Mouse (Mus musculus): ENCODE results near the gene Slc30a1. TPM values are rescaled to one million over a fixed set of nuclear protein-coding genes. Genes with fewer than 3 reads are reported as not detected.

The Slc30a1 gene
- polyA plus RNA-seq, 1 experiment from 2014 or later, result 2.6 TPM

DNA sequence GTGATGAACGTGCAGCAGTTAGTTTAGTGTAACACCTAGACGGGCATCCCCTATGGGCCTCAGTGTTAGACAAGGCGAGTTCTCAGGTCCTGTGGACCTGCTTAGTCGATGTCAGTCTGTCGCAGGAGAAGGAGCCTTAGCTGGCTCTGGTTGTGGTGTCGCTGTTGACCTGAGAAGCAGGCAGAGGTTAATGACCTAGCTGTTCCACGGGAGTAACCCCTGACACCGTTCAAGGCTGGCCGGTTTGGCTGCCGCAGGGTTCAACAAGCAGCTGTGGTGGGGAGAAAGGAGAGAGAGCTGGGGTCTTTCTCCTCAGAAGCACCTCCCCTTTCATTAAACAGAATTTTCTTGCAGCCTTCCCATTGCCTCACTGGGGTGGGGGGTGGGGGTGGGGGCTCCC is 28.9 kb upstream of the Slc30a1 start:
- H3K36me3 ChIP-seq, result no peaks in the 10 kb centered on the region
- H3K27ac ChIP-seq, result no peak overlapping the region
- no peaks in the 10 kb centered on the region for H3K9me3 ChIP-seq (replicated peaks)
- H3K27me3 ChIP-seq, result no peaks in the 10 kb centered on the region
- H3K4me3 ChIP-seq, result no peak overlapping the region
- WGBS, result 72% methylated on average over 10 of the region's 10 CpGs
- no peak overlapping the region for H3K9ac ChIP-seq
- no peak for ATAC-seq (replicated peaks; ENCODE audit: insufficient number of reproducible peaks, insufficient read depth, low FRiP score, low read depth)
- no peak overlapping the region for H3K4me2 ChIP-seq
- peaks cover 44% of the 10 kb centered on the region for H3K4me1 ChIP-seq (replicated peaks)

DNA sequence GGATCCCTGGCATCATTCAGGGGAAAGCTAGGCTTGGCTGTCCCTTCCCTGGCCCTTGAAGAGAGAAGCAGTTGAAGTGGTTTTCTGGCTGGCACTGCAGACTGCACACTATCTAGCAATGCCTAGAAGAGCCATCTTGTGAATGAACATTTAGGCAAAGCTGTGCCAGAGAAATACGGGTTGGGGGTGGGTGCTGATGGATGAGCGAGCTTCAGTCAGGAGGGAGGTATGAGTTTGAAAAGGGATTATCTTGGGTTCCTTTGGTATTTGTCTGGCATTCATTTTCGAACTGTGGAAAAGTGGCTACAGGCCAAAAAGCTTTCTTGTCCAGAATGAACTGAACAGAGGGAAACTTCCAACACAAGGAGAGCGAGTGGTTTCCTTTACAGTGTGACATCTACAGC is 28.0 kb upstream of the Slc30a1 start:
- Histone ChIP-seq H3K4me2 (0 out of 2 replicates have a peak overlapping the region, but pooled peaks have one; percentile 27), H3K27me3 (no peaks in the 10 kb centered on the region), H3K9ac (no peak overlapping the region), H3K27ac (peak overlapping the region; percentile 29; the same call in 1 of the 2 replicates), H3K4me1 (replicated peaks) (peaks cover 49% of the 10 kb centered on the region), H3K4me3 (no peak overlapping the region), H3K9me3 (replicated peaks) (no peaks in the 10 kb centered on the region), H3K36me3 (no peaks in the 10 kb centered on the region)
- 17% methylated on average over 4 of the region's 4 CpGs for WGBS
- peak; percentile 30; the same call in 1 of the 2 replicates for ATAC-seq (replicated peaks; ENCODE audit: insufficient number of reproducible peaks, insufficient read depth, low FRiP score, low read depth)

DNA sequence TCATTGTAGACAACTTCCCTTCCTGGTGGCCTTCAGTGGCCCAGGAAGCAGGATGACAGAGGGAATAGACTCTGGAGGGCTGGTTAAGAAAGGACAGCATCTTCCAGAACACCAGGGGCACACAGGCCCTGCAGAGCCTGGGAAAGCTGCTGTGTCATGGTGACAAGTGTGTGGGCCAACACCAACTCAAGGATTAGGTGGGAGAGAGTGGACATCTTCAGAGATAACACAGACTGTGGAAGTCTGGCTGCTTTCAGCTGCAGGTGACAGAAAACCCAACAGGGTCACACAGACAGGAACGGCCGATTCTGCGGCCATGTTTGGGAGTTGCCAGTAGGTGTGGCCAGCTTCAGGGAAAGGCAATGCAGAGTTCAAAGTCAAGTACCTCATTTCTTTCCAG is 26.3 kb upstream of the Slc30a1 start:
- no peaks in the 10 kb centered on the region; the same call in 1 of the 2 replicates for H3K27me3 ChIP-seq
- WGBS, result 79% methylated on average over 3 of the region's 3 CpGs
- no peak for ATAC-seq (replicated peaks; ENCODE audit: insufficient number of reproducible peaks, insufficient read depth, low FRiP score, low read depth)
- no peak overlapping the region for H3K27ac ChIP-seq
- no peak overlapping the region for H3K4me2 ChIP-seq
- H3K9me3 ChIP-seq (replicated peaks), result no peaks in the 10 kb centered on the region
- no peaks in the 10 kb centered on the region for H3K36me3 ChIP-seq
- no peak overlapping the region for H3K4me3 ChIP-seq
- no peak overlapping the region for H3K9ac ChIP-seq
- H3K4me1 ChIP-seq (replicated peaks), result peaks cover 44% of the 10 kb centered on the region

DNA sequence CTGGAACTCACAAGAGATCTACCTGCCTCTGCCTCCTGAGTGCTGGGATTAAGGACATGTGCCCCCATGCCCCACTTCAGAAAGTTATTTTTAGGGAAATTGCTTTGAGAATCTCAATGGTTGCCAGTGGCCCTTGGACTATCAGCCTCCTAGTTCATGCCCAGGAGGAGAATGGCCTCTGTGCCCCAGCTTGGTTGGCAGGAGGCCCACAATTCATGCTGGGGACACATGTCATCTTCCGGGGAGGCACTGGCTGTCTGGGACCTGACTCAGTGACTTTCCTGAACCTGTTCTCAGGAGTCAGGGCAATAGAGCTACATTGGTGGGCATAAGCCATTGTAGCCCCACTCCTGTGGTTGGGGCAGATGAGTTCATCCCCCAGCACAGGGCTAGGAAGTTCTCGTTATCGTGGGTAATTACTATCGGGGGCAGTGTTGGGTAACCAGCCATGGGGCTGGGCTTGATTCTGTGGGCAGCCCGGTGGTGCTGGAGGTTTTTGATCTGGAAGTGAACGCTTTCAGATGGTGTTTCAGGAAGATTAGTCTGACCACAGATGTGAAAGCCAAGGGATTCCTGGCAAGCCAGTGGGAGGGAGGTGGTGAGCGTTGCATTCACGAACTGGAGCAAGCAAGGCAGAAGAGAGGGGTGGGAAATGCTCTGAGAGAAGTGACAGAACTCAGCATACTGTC is 25.5 kb upstream of the Slc30a1 start:
- ATAC-seq (replicated peaks; ENCODE audit: insufficient number of reproducible peaks, insufficient read depth, low FRiP score, low read depth), result no peak
- Histone ChIP-seq H3K27ac (no peak overlapping the region), H3K4me1 (replicated peaks) (peaks cover 41% of the 10 kb centered on the region), H3K4me3 (no peak overlapping the region), H3K9ac (no peak overlapping the region), H3K36me3 (no peaks in the 10 kb centered on the region), H3K9me3 (replicated peaks) (no peaks in the 10 kb centered on the region), H3K4me2 (no peak overlapping the region), H3K27me3 (no peaks in the 10 kb centered on the region; the same call in 1 of the 2 replicates)
- 55% methylated on average over 8 of the region's 8 CpGs for WGBS

DNA sequence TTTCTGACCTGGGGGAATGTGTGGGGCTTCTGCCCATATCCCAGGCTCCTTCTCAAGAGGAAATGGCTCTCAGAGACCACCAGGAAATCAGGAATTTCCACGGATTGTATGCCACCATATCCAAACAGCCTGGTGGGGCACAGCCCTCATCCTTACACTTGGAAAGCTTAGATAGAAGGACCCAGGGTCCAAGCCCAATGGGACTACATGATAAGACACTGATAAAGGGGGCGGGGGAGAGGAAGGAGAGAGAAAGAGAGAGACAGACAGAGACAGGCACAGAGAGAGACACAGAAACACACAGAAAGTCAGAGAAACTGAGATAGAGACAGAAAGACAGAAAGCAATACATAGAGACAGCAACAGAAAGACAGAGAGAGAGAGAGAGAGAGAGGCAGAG is 24.9 kb upstream of the Slc30a1 start:
- WGBS, result 41% methylated on average over 2 of the region's 2 CpGs
- ATAC-seq (replicated peaks; ENCODE audit: insufficient number of reproducible peaks, insufficient read depth, low FRiP score, low read depth), result no peak
- H3K9me3 ChIP-seq (replicated peaks), result no peaks in the 10 kb centered on the region
- no peaks in the 10 kb centered on the region; the same call in 1 of the 2 replicates for H3K27me3 ChIP-seq
- peaks cover 41% of the 10 kb centered on the region for H3K4me1 ChIP-seq (replicated peaks)
- no peaks in the 10 kb centered on the region for H3K36me3 ChIP-seq
- no peak overlapping the region for H3K9ac ChIP-seq
- no peak overlapping the region for H3K4me2 ChIP-seq
- no peak overlapping the region for H3K27ac ChIP-seq
- H3K4me3 ChIP-seq, result no peak overlapping the region

DNA sequence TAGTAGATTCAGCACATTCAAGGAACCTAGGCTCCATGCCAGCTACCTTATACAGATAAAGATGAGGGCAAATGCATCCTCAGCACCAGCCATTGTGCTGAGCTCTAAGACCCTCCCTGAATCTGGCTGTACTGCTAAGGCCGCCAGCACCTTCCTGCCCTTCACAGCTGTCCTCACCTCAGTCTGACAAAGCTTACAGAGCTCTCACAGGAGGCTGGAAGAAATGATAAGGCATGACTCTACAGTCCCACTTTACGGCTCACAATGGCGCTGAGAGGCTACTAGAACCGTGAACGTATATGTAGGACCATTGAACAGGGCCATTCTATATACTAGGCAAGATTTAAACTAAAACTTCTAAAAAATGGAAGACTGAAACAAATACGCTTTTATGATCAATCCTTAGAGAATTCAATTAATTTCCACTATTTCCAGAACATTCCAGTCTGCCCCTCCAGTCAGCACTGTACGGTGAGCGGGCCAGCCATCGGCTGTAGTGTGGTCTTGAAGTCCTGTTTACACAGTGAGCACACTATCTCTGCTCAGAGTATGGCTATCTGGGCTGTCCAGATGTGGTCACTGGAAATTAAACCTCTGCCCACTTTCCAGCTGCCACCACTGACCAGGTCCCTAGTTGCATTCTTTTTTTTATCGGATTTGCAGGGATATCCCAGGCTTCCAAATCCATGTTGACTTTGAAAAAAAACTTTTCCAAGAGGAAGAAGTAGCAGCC is 23.9 kb upstream of the Slc30a1 start:
- Histone ChIP-seq H3K27me3 (no peaks in the 10 kb centered on the region; the same call in 1 of the 2 replicates), H3K36me3 (no peaks in the 10 kb centered on the region), H3K4me1 (replicated peaks) (peaks cover 39% of the 10 kb centered on the region), H3K4me2 (no peak overlapping the region), H3K9ac (no peak overlapping the region), H3K27ac (no peak overlapping the region), H3K4me3 (no peak overlapping the region), H3K9me3 (replicated peaks) (no peaks in the 10 kb centered on the region)
- WGBS, result 55% methylated on average over 10 of the region's 10 CpGs
- ATAC-seq (replicated peaks; ENCODE audit: insufficient number of reproducible peaks, insufficient read depth, low FRiP score, low read depth), result no peak

DNA sequence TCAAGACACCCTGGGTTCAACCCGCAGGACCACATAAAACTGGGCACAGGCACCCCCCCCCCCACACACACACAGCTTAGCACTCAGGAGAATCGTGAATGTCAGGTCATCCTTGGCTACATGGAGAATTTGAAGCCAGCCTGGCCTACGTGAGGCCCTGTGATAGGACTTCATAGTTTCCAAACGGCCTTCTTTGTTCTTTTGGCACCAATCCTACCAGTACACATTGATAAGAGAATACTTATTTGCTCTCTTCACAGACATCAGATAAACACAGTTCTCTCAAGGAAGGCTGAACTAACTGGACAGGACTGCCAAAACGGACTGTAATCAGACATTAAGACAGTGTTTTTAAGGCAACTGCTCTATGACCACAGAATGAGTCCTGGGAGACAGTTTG is 22.9 kb upstream of the Slc30a1 start:
- peaks cover 29% of the 10 kb centered on the region for H3K4me1 ChIP-seq (replicated peaks)
- peak overlapping the region; percentile 16; the same call in 1 of the 2 replicates for H3K27ac ChIP-seq

DNA sequence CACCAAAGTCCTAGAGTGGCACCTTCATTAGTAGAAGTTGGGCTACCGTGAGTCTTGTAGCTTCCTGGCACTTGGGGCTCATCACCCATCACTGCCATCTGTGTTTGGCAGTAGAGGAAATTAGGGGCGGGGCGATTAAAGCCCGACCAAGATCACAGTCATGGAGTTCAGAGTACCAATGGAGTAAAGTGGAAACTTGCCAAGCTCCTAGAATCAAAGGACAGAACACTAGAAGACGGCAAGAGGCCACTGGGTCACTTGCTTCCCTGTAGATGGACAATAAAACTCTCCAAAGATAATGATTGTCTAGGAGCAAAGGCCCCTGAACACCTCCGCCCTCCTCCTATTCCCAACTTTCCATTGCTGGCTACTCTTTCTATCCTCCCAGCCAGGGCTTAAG is 14.7 kb upstream of the Slc30a1 start:
- H3K9ac ChIP-seq, result no peak overlapping the region
- no peak overlapping the region for H3K4me2 ChIP-seq
- no peaks in the 10 kb centered on the region for H3K36me3 ChIP-seq
- no peaks in the 10 kb centered on the region for H3K9me3 ChIP-seq (replicated peaks)
- no peaks in the 10 kb centered on the region for H3K27me3 ChIP-seq
- no peak overlapping the region for H3K27ac ChIP-seq
- WGBS, result 74% methylated on average over 6 of the region's 6 CpGs
- H3K4me1 ChIP-seq (replicated peaks), result peaks cover 2% of the 10 kb centered on the region
- no peak overlapping the region for H3K4me3 ChIP-seq
- no peak for ATAC-seq (replicated peaks; ENCODE audit: insufficient number of reproducible peaks, insufficient read depth, low FRiP score, low read depth)

More for the DNA sequence above, 22.9 kb upstream of the Slc30a1 start:
- Histone ChIP-seq H3K9me3 (replicated peaks) (no peaks in the 10 kb centered on the region), H3K4me3 (no peak overlapping the region), H3K9ac (no peak overlapping the region), H3K36me3 (no peaks in the 10 kb centered on the region), H3K4me2 (no peak overlapping the region), H3K27me3 (no peaks in the 10 kb centered on the region; the same call in 1 of the 2 replicates)
- WGBS, result 43% methylated on average over 5 of the region's 5 CpGs
- ATAC-seq (replicated peaks; ENCODE audit: insufficient number of reproducible peaks, insufficient read depth, low FRiP score, low read depth), result no peak

DNA sequence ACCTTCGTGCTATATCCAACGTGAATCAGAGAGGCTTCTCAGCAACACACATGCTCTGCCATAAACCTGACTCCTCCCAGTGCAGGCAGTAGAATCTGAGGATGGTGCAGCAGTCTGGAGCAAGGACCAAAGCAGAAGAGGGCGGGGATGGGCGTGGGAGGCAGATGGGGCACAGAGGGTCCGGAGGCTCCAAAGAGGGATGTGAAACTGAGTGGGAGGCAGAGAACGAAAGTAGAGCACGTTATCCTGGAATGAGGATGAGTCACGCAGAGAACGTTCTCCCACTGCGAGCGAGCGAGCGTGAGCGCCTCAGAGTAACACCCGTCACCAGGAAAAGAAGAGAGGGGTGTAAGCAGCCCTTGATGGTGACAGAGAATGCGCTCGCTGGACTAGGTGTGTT is 12.2 kb upstream of the Slc30a1 start:
- no peaks in the 10 kb centered on the region for H3K27me3 ChIP-seq
- H3K4me2 ChIP-seq, result peak overlapping the region; percentile 34
- H3K9ac ChIP-seq, result no peak overlapping the region
- no peak overlapping the region for H3K27ac ChIP-seq
- no peaks in the 10 kb centered on the region for H3K36me3 ChIP-seq
- no peaks in the 10 kb centered on the region for H3K9me3 ChIP-seq (replicated peaks)
- H3K4me3 ChIP-seq, result no peak overlapping the region
- peaks cover 10% of the 10 kb centered on the region for H3K4me1 ChIP-seq (replicated peaks)
- 0 out of 2 replicates have a peak, but pooled peaks have one; percentile 18 for ATAC-seq (replicated peaks; ENCODE audit: insufficient number of reproducible peaks, insufficient read depth, low FRiP score, low read depth)
- 48% methylated on average over 17 of the region's 17 CpGs for WGBS

DNA sequence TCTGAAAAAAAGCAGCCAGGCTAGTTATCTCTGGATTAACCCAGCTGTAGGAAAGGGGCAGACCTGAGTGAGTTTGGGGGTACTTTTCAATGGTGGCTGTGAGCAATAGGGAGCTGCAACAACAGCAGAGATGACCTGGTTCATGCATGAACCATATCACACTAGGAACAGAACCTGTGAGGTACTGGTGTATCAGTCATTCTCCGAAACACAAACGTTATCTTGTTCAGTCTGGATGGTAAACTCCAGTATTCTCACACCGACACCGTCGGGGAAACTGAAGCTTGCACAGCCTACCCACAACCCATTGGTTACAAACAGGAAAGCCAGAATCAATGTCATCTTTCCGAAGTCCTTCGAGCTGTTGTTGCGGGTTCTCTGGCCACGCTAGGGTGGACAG is 11.7 kb upstream of the Slc30a1 start:
- Histone ChIP-seq H3K9me3 (replicated peaks) (no peaks in the 10 kb centered on the region), H3K4me1 (replicated peaks) (peaks cover 10% of the 10 kb centered on the region), H3K4me3 (no peak overlapping the region), H3K4me2 (peak overlapping the region; percentile 34; the same call in 1 of the 2 replicates), H3K36me3 (no peaks in the 10 kb centered on the region), H3K27me3 (no peaks in the 10 kb centered on the region), H3K9ac (no peak overlapping the region), H3K27ac (no peak overlapping the region)
- ATAC-seq (replicated peaks; ENCODE audit: insufficient number of reproducible peaks, insufficient read depth, low FRiP score, low read depth), result no peak
- WGBS, result 81% methylated on average over 9 of the region's 9 CpGs

DNA sequence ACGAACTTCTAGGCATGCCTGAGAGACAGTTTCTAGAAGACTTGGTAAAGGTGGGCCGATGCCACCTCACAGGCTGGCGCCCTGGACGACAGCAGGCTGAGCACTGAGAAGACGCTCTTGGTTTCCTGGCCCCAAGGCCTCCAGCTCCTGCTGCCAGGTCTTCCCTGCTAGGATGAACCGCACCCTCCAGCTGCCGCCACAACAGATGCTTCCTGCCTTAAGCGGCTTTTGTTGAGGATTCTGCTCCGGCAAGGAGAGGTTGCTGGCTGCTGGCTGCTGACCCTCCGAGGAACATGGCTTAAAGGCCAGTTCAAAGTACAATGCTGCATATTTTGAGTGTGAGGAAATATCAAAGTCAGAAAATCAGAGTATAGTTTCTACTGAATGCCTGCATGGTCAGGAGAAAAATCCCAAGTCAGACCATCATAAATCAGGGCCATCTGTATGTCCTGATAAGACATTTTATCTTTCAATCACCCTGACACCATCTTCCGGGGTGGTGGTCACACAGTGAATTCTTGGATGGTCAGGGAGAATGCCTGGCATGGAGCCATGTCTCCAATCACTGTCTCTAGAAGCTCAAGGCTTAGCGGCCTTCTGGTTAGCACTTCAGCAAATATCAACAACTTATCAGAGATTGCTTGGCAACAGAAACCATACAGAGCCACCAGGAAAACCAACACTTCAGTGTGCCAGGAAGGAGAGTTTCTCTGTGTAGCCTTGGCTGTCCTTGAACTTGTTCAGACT is 9.6 kb upstream of the Slc30a1 start:
- H3K4me2 ChIP-seq, result no peak overlapping the region
- 51% methylated on average over 12 of the region's 12 CpGs for WGBS
- H3K27me3 ChIP-seq, result no peaks in the 10 kb centered on the region
- no peak overlapping the region for H3K9ac ChIP-seq
- no peaks in the 10 kb centered on the region for H3K36me3 ChIP-seq
- ATAC-seq (replicated peaks; ENCODE audit: insufficient number of reproducible peaks, insufficient read depth, low FRiP score, low read depth), result no peak
- no peak overlapping the region for H3K4me3 ChIP-seq
- no peaks in the 10 kb centered on the region for H3K9me3 ChIP-seq (replicated peaks)
- peak overlapping the region; percentile 35; the same call in 1 of the 2 replicates for H3K27ac ChIP-seq
- H3K4me1 ChIP-seq (replicated peaks), result peaks cover 10% of the 10 kb centered on the region

All from heart, embryonic 15.5 days (tissue).